Mouse (Mus musculus) kidney, adult 2 months (tissue): ENCODE measurements at regions not wholly inside any gene's neighbourhood (a gene's known extent, or its start where the extent isn't known, plus 50 kb on each side); places are given as distances from the start of the nearest gene placed in this dataset.

ENCODE experiments used
- CTCF ChIP-seq: fragments of 200-500 bp; conservative IDR thresholded peaks from 2 replicates; pipeline ENCODE4 v1.5.1; 2011; ENCODE audit warnings: low read depth, mild to moderate bottlenecking, control low read depth, low read length, moderate library complexity, mixed read lengths; ENCODE audit not compliant: insufficient read depth, insufficient read length
- POLR2A ChIP-seq: fragments of 200-500 bp; IDR thresholded peaks from one replicate; pipeline ENCODE4 v1.6.1; 2011; ENCODE audit warnings: low read depth, low read length, control low read depth

GRCm38 (mm10) chr14:68857948-68858347, 436.2 kb downstream of the Synb start:
- TF ChIP-seq CTCF (no peak), POLR2A (no peak)
